Mouse (Mus musculus) hindbrain, postnatal 0 days (tissue): ENCODE data around the gene Lsm4. TPM values are rescaled to one million over a fixed set of nuclear protein-coding genes. Genes with fewer than 3 reads are reported as not detected.
A peak's percentile ranks its signal among the peaks of the same experiment; 100 is the strongest.

Experiments
- ATAC-seq: fragments of 200-750 bp; cut with Nextera tagmentation; 2 replicates; pipeline ENCODE4 v1.8.0; 2017; ENCODE audit warnings: mild to moderate bottlenecking, moderate TSS enrichment, moderate library complexity
- DNase-seq: peaks from one replicate; pipeline ENCODE4 v3.0.0-alpha.2; 2015; ENCODE audit warnings: low spot score
- H3K27ac ChIP-seq: fragments of 300-500 bp; sonication (generic); 2 replicates; pipeline ENCODE4 v1.5.1; 2014; ENCODE audit warnings: mild to moderate bottlenecking
- H3K27me3 ChIP-seq: fragments of 300-500 bp; sonication (generic); 2 replicates; pipeline ENCODE4 v1.6.1; 2014; ENCODE audit warnings: low read length, mixed read lengths; ENCODE audit not compliant: insufficient read depth
- H3K36me3 ChIP-seq: fragments of 300-500 bp; sonication (generic); 2 replicates; pipeline ENCODE4 v1.6.1; 2014; ENCODE audit warnings: low read length, mixed read lengths; ENCODE audit not compliant: insufficient read depth
- H3K4me1 ChIP-seq: fragments of 300-500 bp; sonication (generic); 2 replicates; pipeline ENCODE4 v1.6.1; 2014; ENCODE audit warnings: antibody characterized with exemption, low read length, mixed read lengths; ENCODE audit not compliant: insufficient read depth
- H3K4me2 ChIP-seq: fragments of 300-500 bp; sonication (generic); 2 replicates; pipeline ENCODE4 v1.6.1; 2014; ENCODE audit warnings: low read depth, mild to moderate bottlenecking, low read length, moderate library complexity, mixed read lengths
- H3K4me3 ChIP-seq: fragments of 300-500 bp; sonication (generic); 2 replicates; pipeline ENCODE4 v1.5.1; 2014; ENCODE audit warnings: low read length
- H3K9ac ChIP-seq: fragments of 300-500 bp; sonication (generic); replicated peaks from 2 replicates; pipeline ENCODE4 v1.6.1; 2014; ENCODE audit warnings: mild to moderate bottlenecking, low read length, moderate library complexity, mixed read lengths
- H3K9me3 ChIP-seq: fragments of 300-500 bp; sonication (generic); 2 replicates; pipeline ENCODE4 v1.6.1; 2016; ENCODE audit warnings: low read length, mixed read lengths
- CTCF ChIP-seq: IDR thresholded peaks from 2 replicates; pipeline ENCODE4 v1.5.1; 2016; ENCODE audit warnings: antibody characterized with exemption, control low read depth, low read depth
- WGBS: fragments of 180-500 bp; shearing (Covaris S2); extraction: QIAGEN DNeasy Blood & Tissue Kit; methylation state at CpG from one replicate; pipeline ENCODE4 v1.1.7; 2014; 5-methylcytosine and 5-hydroxymethylcytosine counted together
- polyA plus RNA-seq: library from polyadenylated mRNA; unstranded; fragments of >200 nt; fragmentation: Nextera tagmentation; extraction: Ambion mirVana; gene quantifications from 2 replicates; pipeline ENCODE4 v1.2.1, GENCODE M21; 2015
- total RNA-seq: library from RNA; depleted of rRNA; stranded (reverse); fragments of >200 nt; gene quantifications from 2 replicates; pipeline ENCODE4 v1.2.3, GENCODE M21; 2014

Gene Lsm4
- total and polyA plus RNA-seq, 2 experiments from 2014 or later: 188 to 301 TPM

- no peak for DNase-seq
- Histone ChIP-seq H3K27me3 (no peaks in the 10 kb centered on the region), H3K36me3 (no peaks in the 10 kb centered on the region), H3K4me3 (no peak overlapping the region), H3K9me3 (no peaks in the 10 kb centered on the region), H3K9ac (no peak overlapping the region), H3K4me2 (no peak overlapping the region), H3K4me1 (peaks cover 5% of the 10 kb centered on the region; the same call in 1 of the 2 replicates), H3K27ac (no peak overlapping the region)
- TF ChIP-seq CTCF: no peak
- ATAC-seq: no peak
- 73% methylated on average over 5 of the region's 5 CpGs for WGBS
Measured at GRCm38 (mm10) chr8:70689892-70690390, 16.9 kb downstream of the Lsm4 start.

GRCm38 (mm10) chr8:70691230-70691629 is 18.2 kb downstream of the Lsm4 start:
- Histone ChIP-seq H3K27me3 (no peaks in the 10 kb centered on the region), H3K27ac (no peak overlapping the region), H3K9me3 (no peaks in the 10 kb centered on the region), H3K4me1 (peaks cover 5% of the 10 kb centered on the region), H3K4me2 (peak overlapping the region; percentile 53), H3K36me3 (no peaks in the 10 kb centered on the region), H3K4me3 (no peak overlapping the region; the same call in 1 of the 2 replicates), H3K9ac (peak overlapping the region; percentile 41; the same call in 1 of the 2 replicates)
- DNase-seq (no peak), ATAC-seq (no peak)
- 62% methylated on average over 4 of the region's 4 CpGs for WGBS
- no peak for TF ChIP-seq CTCF

GRCm38 (mm10) chr8:70691727-70692231 is 18.7 kb downstream of the Lsm4 start:
- Histone ChIP-seq H3K4me3 (peak overlapping the region; percentile 16), H3K4me2 (peak overlapping the region; percentile 53), H3K9ac (peak overlapping the region; percentile 41; the same call in 1 of the 2 replicates), H3K27me3 (no peaks in the 10 kb centered on the region), H3K36me3 (no peaks in the 10 kb centered on the region), H3K9me3 (no peaks in the 10 kb centered on the region), H3K4me1 (peaks cover 10% of the 10 kb centered on the region), H3K27ac (no peak overlapping the region)
- TF ChIP-seq CTCF: no peak
- DNase-seq (no peak), ATAC-seq (peak; percentile 13)
- WGBS: under 1% methylated on average over 20 of the region's 20 CpGs

- no peaks in the 10 kb centered on the region for H3K9me3 ChIP-seq
- no peak overlapping the region for H3K9ac ChIP-seq
- no peak overlapping the region for H3K27ac ChIP-seq
- no peak overlapping the region for H3K4me3 ChIP-seq
- H3K27me3 ChIP-seq: no peaks in the 10 kb centered on the region
- no peak for TF ChIP-seq CTCF
- WGBS: 75% methylated on average over 5 of the region's 5 CpGs
- peaks cover 15% of the 10 kb centered on the region for H3K4me1 ChIP-seq
- ATAC-seq (no peak), DNase-seq (no peak)
- H3K36me3 ChIP-seq: no peaks in the 10 kb centered on the region
- no peak overlapping the region for H3K4me2 ChIP-seq
Measured at GRCm38 (mm10) chr8:70693636-70694035, 20.6 kb downstream of the Lsm4 start.

GRCm38 (mm10) chr8:70695318-70696018 is 22.4 kb downstream of the Lsm4 start:
- 0 out of 2 replicates have a peak overlapping the region, but pooled peaks have one; percentile 99 for H3K27ac ChIP-seq

GRCm38 (mm10) chr8:70696019-70696885 is 23.2 kb downstream of the Lsm4 start:
- Histone ChIP-seq H3K4me1 (peaks cover 15% of the 10 kb centered on the region), H3K9ac (peak overlapping the region; percentile 43; the same call in 1 of the 2 replicates), H3K4me2 (peak overlapping the region; percentile 56), H3K36me3 (no peaks in the 10 kb centered on the region), H3K27me3 (no peaks in the 10 kb centered on the region), H3K27ac (peak overlapping the region; percentile 99), H3K9me3 (no peaks in the 10 kb centered on the region), H3K4me3 (peak overlapping the region; percentile 20; the same call in 1 of the 2 replicates)
- WGBS: 7% methylated on average over 31 of the region's 31 CpGs
- no peak for TF ChIP-seq CTCF
- ATAC-seq (no peak), DNase-seq (peak; percentile 84)

More at GRCm38 (mm10) chr8:70695318-70696018, 22.4 kb downstream of the Lsm4 start:
- Histone ChIP-seq H3K4me1 (peaks cover 15% of the 10 kb centered on the region), H3K9ac (no peak overlapping the region), H3K36me3 (no peaks in the 10 kb centered on the region), H3K27me3 (no peaks in the 10 kb centered on the region), H3K9me3 (no peaks in the 10 kb centered on the region), H3K4me2 (no peak overlapping the region), H3K4me3 (no peak overlapping the region)
- WGBS: 31% methylated on average over 32 of the region's 32 CpGs
- no peak for TF ChIP-seq CTCF
- ATAC-seq (no peak), DNase-seq (no peak)
